Mouse (Mus musculus) lung, embryonic 15.5 days (tissue): ENCODE results near the gene Gnas. TPM values are rescaled to one million over a fixed set of nuclear protein-coding genes. Genes with fewer than 3 reads are reported as not detected.
"Not testable (repeated sequence)": the region's sequence is repeated elsewhere in the genome, so short reads cannot be mapped to it uniquely, and the experiment has no call there.

ENCODE experiments used
- ATAC-seq: fragments of 200-750 bp; cut with Nextera tagmentation; 2 replicates; pipeline ENCODE4 v1.8.0; 2017; ENCODE audit warnings: moderate number of reproducible peaks, borderline replicate concordance; ENCODE audit not compliant: low FRiP score, low TSS enrichment; ENCODE audit errors: extremely low read depth
- H3K27ac ChIP-seq: fragments of 300-500 bp; sonication (generic); 2 replicates; pipeline ENCODE4 v1.5.1; 2015; ENCODE audit warnings: moderate library complexity, mild to moderate bottlenecking, inconsistent platforms
- H3K27me3 ChIP-seq: fragments of 300-500 bp; sonication (generic); 2 replicates; pipeline ENCODE4 v1.6.1; 2015; ENCODE audit warnings: inconsistent platforms
- H3K36me3 ChIP-seq: fragments of 300-500 bp; sonication (generic); 2 replicates; pipeline ENCODE4 v1.6.1; 2015; ENCODE audit warnings: inconsistent platforms
- H3K4me1 ChIP-seq: fragments of 300-500 bp; sonication (generic); 2 replicates; pipeline ENCODE4 v1.6.1; 2015; ENCODE audit warnings: inconsistent platforms
- H3K4me2 ChIP-seq: fragments of 300-500 bp; sonication (generic); 2 replicates; pipeline ENCODE4 v1.6.1; 2015; ENCODE audit warnings: inconsistent platforms, mild to moderate bottlenecking, moderate library complexity
- H3K4me3 ChIP-seq: fragments of 300-500 bp; sonication (generic); 2 replicates; pipeline ENCODE4 v1.5.1; 2015; ENCODE audit warnings: mild to moderate bottlenecking, inconsistent platforms
- H3K9ac ChIP-seq: fragments of 300-500 bp; sonication (generic); 2 replicates; pipeline ENCODE4 v1.6.1; 2015; ENCODE audit warnings: inconsistent platforms
- H3K9me3 ChIP-seq: fragments of 300-500 bp; sonication (generic); 2 replicates; pipeline ENCODE4 v1.6.1; 2016; ENCODE audit warnings: inconsistent platforms
- WGBS: fragments of 180-500 bp; shearing (Covaris S2); methylation state at CpG from one replicate; pipeline ENCODE4 v1.1.7; 2015; 5-methylcytosine and 5-hydroxymethylcytosine counted together
- polyA plus RNA-seq: library from polyadenylated mRNA; unstranded; fragments of >200 nt; fragmentation: Nextera tagmentation; extraction: Ambion mirVana; gene quantifications from 2 replicates; pipeline ENCODE4 v1.2.1, GENCODE M21; 2015

The Gnas gene
- polyA plus RNA-seq, 1 experiment from 2014 or later: 2,095 TPM

DNA sequence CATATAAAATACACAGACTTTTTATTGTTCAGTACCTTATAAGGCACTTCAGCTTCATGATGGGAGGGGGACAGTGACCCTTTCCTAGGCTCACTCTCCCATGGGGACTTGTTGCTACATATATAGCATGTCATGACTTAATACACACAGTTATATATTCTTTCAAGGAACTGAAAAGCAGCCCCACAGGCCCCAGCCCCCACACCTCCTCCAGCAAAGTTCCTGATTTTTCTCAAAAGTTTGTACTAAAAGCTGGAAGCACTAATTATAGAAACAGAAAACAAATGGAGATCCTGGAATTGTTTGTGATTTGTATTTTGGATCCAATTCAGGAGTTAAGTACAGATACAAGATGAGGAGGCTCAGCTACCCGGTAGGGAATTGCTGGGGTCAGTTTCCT lies 59.4 kb downstream of the Gnas start:
- Histone ChIP-seq H3K36me3 (peaks cover 43% of the 10 kb centered on the region), H3K9ac (no peak overlapping the region), H3K9me3 (no peaks in the 10 kb centered on the region), H3K4me3 (no peak overlapping the region), H3K27ac (peak overlapping the region; percentile 79), H3K4me2 (peak overlapping the region; percentile 21; the same call in 1 of the 2 replicates), H3K27me3 (no peaks in the 10 kb centered on the region), H3K4me1 (peaks cover 61% of the 10 kb centered on the region)
- 0% methylated on average over 1 of the region's 1 CpGs for WGBS
- ATAC-seq: no peak

DNA sequence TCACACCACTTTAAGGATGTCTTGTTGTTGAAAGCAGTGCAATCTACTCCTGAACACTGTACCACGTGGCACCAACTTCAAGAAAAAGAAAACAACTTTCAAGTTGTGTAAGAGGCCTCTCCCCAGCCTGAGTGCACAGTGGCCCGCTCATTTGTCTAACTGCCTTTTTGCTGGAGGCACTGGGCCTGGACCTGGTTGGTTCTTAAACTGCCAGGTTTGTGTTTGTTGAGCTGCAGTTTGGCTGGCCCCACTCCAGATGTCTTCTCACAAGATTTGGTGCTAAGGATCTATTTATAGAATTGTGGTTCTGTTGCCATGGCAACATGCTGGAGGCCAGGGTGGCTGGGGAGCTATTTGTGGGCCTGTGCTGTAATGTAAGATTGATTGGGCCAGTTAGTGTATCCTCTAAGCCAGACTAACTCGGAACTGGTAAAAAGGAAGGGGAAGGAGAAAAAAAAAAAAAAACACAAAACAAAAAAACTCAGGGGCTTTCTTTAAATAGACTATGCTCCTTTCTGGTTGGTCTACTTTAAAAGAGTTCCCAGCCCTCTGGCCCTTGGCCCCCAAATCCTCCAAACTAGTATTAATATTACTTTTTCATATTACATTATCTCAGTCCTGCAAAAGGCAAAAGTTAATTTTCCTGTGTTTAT lies 60.0 kb downstream of the Gnas start:
- Histone ChIP-seq H3K27me3 (no peaks in the 10 kb centered on the region), H3K4me3 (no peak overlapping the region), H3K4me1 (peaks cover 55% of the 10 kb centered on the region), H3K9ac (no peak overlapping the region), H3K4me2 (peak overlapping the region; percentile 21), H3K36me3 (peaks cover 43% of the 10 kb centered on the region), H3K9me3 (no peaks in the 10 kb centered on the region), H3K27ac (peak overlapping the region; percentile 79)
- 7% methylated on average over 3 of the region's 3 CpGs for WGBS
- peak; percentile 79 for ATAC-seq

DNA sequence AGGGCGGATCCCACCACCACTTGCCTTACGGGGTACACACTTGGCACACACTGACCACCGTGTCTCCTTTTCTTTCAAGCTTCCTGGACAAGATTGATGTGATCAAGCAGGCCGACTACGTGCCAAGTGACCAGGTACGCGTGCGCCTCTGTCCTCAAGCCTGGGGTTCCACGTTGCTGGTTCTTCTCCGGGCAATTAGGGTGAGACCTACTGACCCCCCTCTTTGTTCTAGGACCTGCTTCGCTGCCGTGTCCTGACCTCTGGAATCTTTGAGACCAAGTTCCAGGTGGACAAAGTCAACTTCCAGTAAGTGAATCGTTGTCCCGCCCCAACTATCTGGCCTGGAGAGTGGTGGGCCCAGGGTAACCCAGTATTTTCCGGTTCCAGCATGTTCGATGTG lies 60.9 kb downstream of the Gnas start:
- no peak overlapping the region for H3K4me2 ChIP-seq
- H3K27me3 ChIP-seq: no peaks in the 10 kb centered on the region
- no peak overlapping the region for H3K4me3 ChIP-seq
- ATAC-seq: no peak
- 95% methylated on average over 16 of the region's 16 CpGs for WGBS
- no peaks in the 10 kb centered on the region for H3K9me3 ChIP-seq
- peaks cover 43% of the 10 kb centered on the region for H3K36me3 ChIP-seq
- H3K27ac ChIP-seq: peak overlapping the region; percentile 79
- no peak overlapping the region for H3K9ac ChIP-seq
- peaks cover 48% of the 10 kb centered on the region for H3K4me1 ChIP-seq

DNA sequence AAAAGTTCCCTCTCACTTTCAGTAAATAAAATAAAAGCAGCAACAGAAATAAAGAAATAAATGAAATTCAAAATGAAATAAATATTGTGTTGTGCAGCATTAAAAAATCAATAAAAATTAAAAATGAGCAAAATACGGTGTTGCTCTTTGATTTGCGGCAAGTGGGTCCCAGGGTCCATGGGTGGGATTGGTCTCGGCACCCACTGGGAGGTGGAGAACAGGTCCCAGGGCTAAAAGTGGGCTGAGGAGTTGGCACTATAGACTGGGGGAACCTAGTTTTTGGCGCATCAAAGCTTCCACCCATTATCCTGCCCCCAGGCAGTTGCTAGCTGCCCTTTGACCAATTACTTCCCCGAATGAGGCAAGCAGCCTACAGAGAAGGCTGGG lies 62.5 kb downstream of the Gnas start, which contains the start of gene Gm20721:
Gene Gm20721, minus strand, starts transcription at position 101 of the 387 bp plus-strand sequence.
- peaks cover 32% of the 10 kb centered on the region for H3K4me1 ChIP-seq
- no peak within 1 kb of the TSS for H3K9ac ChIP-seq
- H3K27me3 ChIP-seq: no peaks in the 10 kb centered on the region
- no peak within 1 kb of the TSS for H3K4me2 ChIP-seq
- ATAC-seq: no peak
- no peaks in the 10 kb centered on the region for H3K9me3 ChIP-seq
- H3K27ac ChIP-seq: no peak within 1 kb of the TSS
- 96% methylated on average over 5 of the region's 5 CpGs for WGBS
- no peak within 1 kb of the TSS for H3K4me3 ChIP-seq
- H3K36me3 ChIP-seq: peaks cover 40% of the 10 kb centered on the region

DNA sequence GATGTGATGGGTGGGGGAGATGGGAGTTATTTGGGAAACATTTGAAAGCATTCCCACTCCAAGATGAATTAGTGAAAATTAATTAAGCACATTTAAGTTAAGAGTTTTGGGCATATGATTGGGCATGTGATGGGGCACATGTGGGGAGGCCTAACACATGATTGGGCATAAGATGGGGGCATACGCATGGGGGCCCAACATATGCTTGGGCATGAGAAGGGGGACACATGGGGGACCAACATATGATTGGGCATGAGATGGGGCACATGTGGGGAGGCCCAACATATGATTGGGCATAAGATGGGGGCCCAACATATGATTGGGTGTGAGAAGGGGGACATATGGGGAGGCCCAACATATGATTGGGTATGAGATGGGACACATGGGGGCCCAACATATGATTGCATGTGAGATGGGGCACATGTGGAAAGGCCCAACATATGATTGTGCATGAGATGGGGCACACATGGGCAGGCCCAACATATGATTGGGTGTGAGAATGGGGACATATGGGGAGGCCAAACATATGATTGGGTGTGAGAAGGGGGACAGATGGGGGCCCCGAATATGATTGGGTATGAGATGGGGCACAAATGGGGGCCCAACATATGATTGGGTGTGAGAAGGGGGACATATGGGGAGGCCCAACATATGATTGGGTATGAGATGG lies 63.0 kb downstream of the Gnas start:
- Histone ChIP-seq H3K36me3 (peaks cover 35% of the 10 kb centered on the region), H3K4me1 (peaks cover 27% of the 10 kb centered on the region)
- 94% methylated on average over 2 of the region's 2 CpGs for WGBS
- H3K27ac ChIP-seq, H3K27me3 ChIP-seq, ATAC-seq, H3K4me2 ChIP-seq, H3K4me3 ChIP-seq, H3K9ac ChIP-seq, H3K9me3 ChIP-seq: not testable (repeated sequence)

DNA sequence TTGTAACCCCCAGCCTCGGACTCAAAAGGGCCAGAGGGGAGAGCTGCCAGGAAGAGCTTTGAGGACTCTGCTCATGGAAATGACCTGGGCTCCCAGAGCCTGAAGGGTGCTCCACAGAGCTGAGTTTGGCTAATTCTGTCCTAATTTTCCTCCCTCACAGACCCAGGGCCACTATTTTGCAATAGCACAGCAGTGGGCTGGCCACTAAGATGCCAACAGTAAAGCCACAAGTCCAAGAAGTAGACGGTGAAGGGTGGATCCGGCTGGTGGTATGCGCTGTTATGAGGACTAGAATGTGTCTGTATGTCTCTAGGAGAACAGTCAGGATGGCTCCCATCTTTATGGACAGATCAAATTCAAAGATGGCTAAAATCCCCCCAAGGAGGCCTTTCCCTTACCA lies 74.4 kb downstream of the Gnas start:
- Histone ChIP-seq H3K4me2 (no peak overlapping the region), H3K4me3 (no peak overlapping the region), H3K4me1 (no peaks in the 10 kb centered on the region), H3K9me3 (no peaks in the 10 kb centered on the region), H3K27ac (no peak overlapping the region), H3K27me3 (no peaks in the 10 kb centered on the region), H3K36me3 (no peaks in the 10 kb centered on the region), H3K9ac (no peak overlapping the region)
- 83% methylated on average over 4 of the region's 4 CpGs for WGBS
- ATAC-seq: no peak

DNA sequence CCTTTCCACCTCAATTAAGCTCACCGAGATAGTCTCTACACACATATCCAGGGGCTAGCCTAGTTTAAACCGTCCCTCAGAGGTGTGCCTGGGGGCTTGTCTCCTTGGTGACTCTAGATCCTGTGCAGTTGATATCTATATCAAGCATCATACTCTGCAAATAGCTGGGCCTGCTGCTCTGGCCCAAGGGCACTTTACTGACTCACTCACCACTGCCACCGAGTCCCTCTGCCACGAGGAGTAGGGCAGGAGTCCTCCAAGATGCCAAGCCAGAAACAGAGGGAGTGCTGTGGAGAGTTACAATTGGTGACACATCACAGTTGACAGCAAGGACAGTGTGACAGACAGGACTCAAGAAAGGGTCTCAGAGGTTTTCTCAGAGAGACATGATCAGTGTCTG lies 75.5 kb downstream of the Gnas start:
- Histone ChIP-seq H3K4me2 (no peak overlapping the region), H3K4me3 (no peak overlapping the region), H3K27ac (no peak overlapping the region), H3K4me1 (no peaks in the 10 kb centered on the region), H3K27me3 (no peaks in the 10 kb centered on the region), H3K36me3 (no peaks in the 10 kb centered on the region), H3K9ac (no peak overlapping the region), H3K9me3 (no peaks in the 10 kb centered on the region)
- WGBS: 75% methylated on average over 4 of the region's 4 CpGs
- no peak for ATAC-seq

DNA sequence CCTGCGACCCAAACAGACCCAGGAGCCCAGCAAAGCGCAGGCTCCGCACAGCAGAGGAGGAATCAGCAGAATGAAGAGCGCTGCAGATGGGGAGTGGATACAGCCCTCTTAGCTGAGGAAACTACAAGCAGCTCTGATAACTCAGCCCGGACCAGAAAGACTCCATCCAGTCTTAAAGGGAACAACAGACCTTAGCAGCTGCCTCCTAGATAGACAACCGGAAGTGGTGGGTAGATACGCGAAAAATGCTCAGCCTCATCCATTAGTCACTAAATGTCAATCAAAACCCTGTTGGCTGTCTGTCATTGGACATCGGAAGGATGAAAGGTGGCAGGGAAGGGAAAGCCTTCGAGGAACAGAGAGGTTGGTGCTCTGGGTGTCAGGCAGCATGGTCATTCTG lies 82.5 kb downstream of the Gnas start:
- H3K36me3 ChIP-seq: no peaks in the 10 kb centered on the region
- H3K9me3 ChIP-seq: no peaks in the 10 kb centered on the region
- ATAC-seq: no peak
- no peak overlapping the region for H3K4me2 ChIP-seq
- H3K27ac ChIP-seq: no peak overlapping the region
- H3K27me3 ChIP-seq: no peaks in the 10 kb centered on the region
- 76% methylated on average over 10 of the region's 10 CpGs for WGBS
- H3K4me1 ChIP-seq: no peaks in the 10 kb centered on the region
- H3K4me3 ChIP-seq: no peak overlapping the region
- no peak overlapping the region for H3K9ac ChIP-seq

DNA sequence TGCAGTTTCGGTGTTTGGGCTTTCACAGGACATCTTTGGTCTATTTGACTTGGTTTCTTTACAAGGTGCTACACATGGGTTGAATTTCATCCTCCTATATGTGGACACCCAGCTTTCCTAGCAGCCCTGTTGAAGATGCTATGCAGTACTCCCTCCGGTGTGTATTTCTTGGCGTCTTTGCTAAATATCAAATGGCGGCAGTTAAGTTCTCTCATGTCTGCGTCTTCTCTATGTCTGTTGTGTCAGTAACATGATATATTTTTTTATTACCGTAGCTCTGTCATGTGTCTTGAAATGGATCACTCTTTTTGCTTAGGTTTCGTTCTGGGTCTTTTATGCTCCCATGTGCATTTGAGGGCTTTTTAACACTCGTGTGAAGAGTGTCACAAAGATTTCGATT lies 96.9 kb downstream of the Gnas start:
- ATAC-seq: no peak
- no peak overlapping the region for H3K4me2 ChIP-seq
- no peaks in the 10 kb centered on the region for H3K36me3 ChIP-seq
- 83% methylated on average over 9 of the region's 9 CpGs for WGBS
- H3K27ac ChIP-seq: no peak overlapping the region
- H3K27me3 ChIP-seq: no peaks in the 10 kb centered on the region
- no peaks in the 10 kb centered on the region for H3K9me3 ChIP-seq
- H3K4me1 ChIP-seq: no peaks in the 10 kb centered on the region
- H3K4me3 ChIP-seq: no peak overlapping the region
- H3K9ac ChIP-seq: no peak overlapping the region

DNA sequence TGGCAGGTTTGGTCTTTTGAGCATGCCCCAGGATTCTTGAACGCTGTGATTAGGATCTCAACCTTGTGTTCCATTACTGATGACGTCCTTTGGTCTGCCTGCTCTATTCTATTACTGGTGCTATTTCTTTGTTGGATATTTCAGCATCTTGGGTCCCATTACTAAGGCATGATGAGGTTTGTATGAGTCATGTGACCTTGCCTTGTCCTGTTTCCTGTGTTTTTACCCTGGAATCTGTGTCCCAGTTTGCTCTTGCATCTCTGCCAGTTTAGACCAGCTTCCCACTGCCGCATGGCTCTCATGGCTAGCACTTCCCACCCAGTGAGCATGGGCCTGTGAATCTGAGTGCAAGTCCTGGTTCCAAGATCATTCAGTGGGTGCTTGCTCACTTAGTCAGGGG lies 107.8 kb downstream of the Gnas start:
- no peaks in the 10 kb centered on the region for H3K4me1 ChIP-seq
- no peaks in the 10 kb centered on the region for H3K9me3 ChIP-seq
- no peak overlapping the region for H3K4me3 ChIP-seq
- H3K27me3 ChIP-seq: no peaks in the 10 kb centered on the region
- H3K4me2 ChIP-seq: no peak overlapping the region
- no peaks in the 10 kb centered on the region for H3K36me3 ChIP-seq
- ATAC-seq: no peak
- no peak overlapping the region for H3K27ac ChIP-seq
- H3K9ac ChIP-seq: no peak overlapping the region
- 83% methylated on average over 3 of the region's 3 CpGs for WGBS

DNA sequence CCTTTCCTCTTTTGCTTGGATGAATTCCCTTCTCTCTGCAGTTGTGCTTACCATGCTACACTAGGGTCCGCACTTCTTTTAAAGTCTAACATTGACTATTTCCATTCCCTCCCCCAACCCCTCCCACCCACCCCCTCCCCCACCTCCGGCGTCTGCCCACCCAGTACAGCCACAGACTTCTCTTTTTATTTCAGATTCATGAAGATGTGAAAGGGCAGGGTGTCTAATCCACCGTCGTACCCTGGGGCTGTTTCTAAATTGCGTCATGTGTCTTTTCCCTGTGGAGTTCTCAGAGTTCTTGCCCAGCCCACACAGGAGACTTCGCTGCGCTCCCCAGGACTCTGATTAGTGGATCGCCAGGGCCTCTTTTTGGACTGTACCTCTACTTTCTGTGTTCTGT lies 108.4 kb downstream of the Gnas start:
- no peak for ATAC-seq
- 76% methylated on average over 9 of the region's 9 CpGs for WGBS

DNA sequence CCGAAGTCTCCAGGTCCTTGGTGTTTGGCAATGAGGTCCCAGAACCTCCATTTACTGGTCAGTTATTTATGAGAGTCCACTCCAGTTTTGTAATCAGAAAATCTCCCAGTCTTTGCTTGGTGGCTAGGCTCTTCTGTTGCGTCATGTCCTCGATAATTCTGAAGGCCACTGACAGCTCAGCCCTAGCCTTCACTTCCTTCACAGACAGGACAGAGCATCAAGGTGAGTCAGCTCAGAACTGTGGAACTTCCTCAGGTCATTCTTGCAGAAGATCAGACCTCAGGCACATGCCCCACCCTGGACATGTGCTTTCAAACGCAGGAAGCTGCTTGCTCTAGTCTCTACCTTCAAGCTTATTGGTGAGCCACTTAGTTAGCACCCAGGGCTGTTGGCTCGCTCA lies 109.3 kb downstream of the Gnas start:
- Histone ChIP-seq H3K4me3 (no peak overlapping the region), H3K4me1 (no peaks in the 10 kb centered on the region), H3K27ac (no peak overlapping the region), H3K27me3 (no peaks in the 10 kb centered on the region), H3K9me3 (no peaks in the 10 kb centered on the region), H3K9ac (no peak overlapping the region), H3K36me3 (no peaks in the 10 kb centered on the region), H3K4me2 (no peak overlapping the region)
- WGBS: 69% methylated on average over 5 of the region's 5 CpGs
- no peak for ATAC-seq

More for the DNA sequence above, 108.4 kb downstream of the Gnas start:
- no peak overlapping the region for H3K27ac ChIP-seq
- no peak overlapping the region for H3K4me2 ChIP-seq
- H3K4me3 ChIP-seq: no peak overlapping the region
- H3K9ac ChIP-seq: no peak overlapping the region
- no peaks in the 10 kb centered on the region for H3K9me3 ChIP-seq
- H3K4me1 ChIP-seq: no peaks in the 10 kb centered on the region
- no peaks in the 10 kb centered on the region for H3K36me3 ChIP-seq
- no peaks in the 10 kb centered on the region for H3K27me3 ChIP-seq
